Mouse (Mus musculus) G1E (cell line): Measurements from ENCODE around the gene Ccnl2.

ENCODE experiments used
- CTCF ChIP-seq: IDR thresholded peaks from 2 replicates; pipeline ENCODE4 v1.5.1; 2012; ENCODE audit warnings: low read depth, low read length, inconsistent platforms, mixed read lengths
- GATA1 ChIP-seq: IDR thresholded peaks from 2 replicates; pipeline ENCODE4 v1.6.1; 2012; ENCODE audit warnings: borderline replicate concordance, low read length, inconsistent platforms, mixed read lengths
- POLR2AphosphoS5 ChIP-seq: IDR thresholded peaks from 2 replicates; pipeline ENCODE4 v1.6.1; 2012; ENCODE audit warnings: low read depth, low read length, inconsistent platforms; ENCODE audit not compliant: insufficient replicate concordance

- TF ChIP-seq CTCF: no peak
- no peak for TF ChIP-seq GATA1
- no peak for TF ChIP-seq POLR2AphosphoS5
These were observed 44.6 kb downstream of the Ccnl2 start for GRCm38 (mm10) chr4:155856881-155857280.
